Mouse (Mus musculus) midbrain, embryonic 13.5 days (tissue): ENCODE results near the gene E330017A01Rik. TPM values are rescaled to one million over a fixed set of nuclear protein-coding genes. Genes with fewer than 3 reads are reported as not detected.
"Not testable (repeated sequence)": the region's sequence is repeated elsewhere in the genome, so short reads cannot be mapped to it uniquely, and the experiment has no call there.

Experiments used
- ATAC-seq: fragments of 200-750 bp; cut with Nextera tagmentation; 2 replicates; pipeline ENCODE4 v1.8.0; 2017; ENCODE audit warnings: mild to moderate bottlenecking, moderate TSS enrichment, moderate library complexity
- H3K27ac ChIP-seq: fragments of 300-500 bp; sonication (generic); 2 replicates; pipeline ENCODE4 v1.5.1; 2015; ENCODE audit warnings: inconsistent platforms, mild to moderate bottlenecking, moderate library complexity
- H3K27me3 ChIP-seq: fragments of 300-500 bp; sonication (generic); 2 replicates; pipeline ENCODE4 v1.6.1; 2015; ENCODE audit warnings: mild to moderate bottlenecking, inconsistent platforms
- H3K36me3 ChIP-seq: fragments of 300-500 bp; sonication (generic); 2 replicates; pipeline ENCODE4 v1.6.1; 2015; ENCODE audit warnings: mild to moderate bottlenecking, inconsistent platforms
- H3K4me1 ChIP-seq: fragments of 300-500 bp; sonication (generic); replicated peaks from 2 replicates; pipeline ENCODE4 v1.6.1; 2015; ENCODE audit warnings: inconsistent platforms
- H3K4me2 ChIP-seq: fragments of 300-500 bp; sonication (generic); replicated peaks from 2 replicates; pipeline ENCODE4 v1.6.1; 2015; ENCODE audit warnings: moderate library complexity, mild to moderate bottlenecking, inconsistent platforms
- H3K4me3 ChIP-seq: fragments of 300-500 bp; sonication (generic); replicated peaks from 2 replicates; pipeline ENCODE4 v1.5.1; 2015; ENCODE audit warnings: mild to moderate bottlenecking, inconsistent platforms
- H3K9ac ChIP-seq: fragments of 300-500 bp; sonication (generic); replicated peaks from 2 replicates; pipeline ENCODE4 v1.6.1; 2015; ENCODE audit warnings: mild to moderate bottlenecking, inconsistent platforms
- H3K9me3 ChIP-seq: fragments of 300-500 bp; sonication (generic); 2 replicates; pipeline ENCODE4 v1.6.1; 2016; ENCODE audit warnings: mild to moderate bottlenecking, inconsistent platforms
- WGBS: fragments of 180-500 bp; shearing (Covaris S2); methylation state at CpG from one replicate; pipeline ENCODE4 v1.1.7; 2015; 5-methylcytosine and 5-hydroxymethylcytosine counted together
- polyA plus RNA-seq: library from polyadenylated mRNA; unstranded; fragments of >200 nt; fragmentation: Nextera tagmentation; extraction: Ambion mirVana; gene quantifications from 2 replicates; pipeline ENCODE4 v1.2.1, GENCODE M21; 2015

The E330017A01Rik gene
- polyA plus RNA-seq, 1 experiment from 2014 or later = not detected

- 92% methylated on average over 13 of the region's 13 CpGs for WGBS
- Histone ChIP-seq H3K4me2 (no peak overlapping the region), H3K9me3 (no peaks in the 10 kb centered on the region), H3K27me3 (no peaks in the 10 kb centered on the region; the same call in 1 of the 2 replicates), H3K27ac (no peak overlapping the region), H3K4me1 (peaks cover 9% of the 10 kb centered on the region), H3K36me3 (peaks cover 32% of the 10 kb centered on the region), H3K4me3 (no peak overlapping the region), H3K9ac (no peak overlapping the region)
- ATAC-seq = no peak
These were observed 33.9 kb upstream of the E330017A01Rik start for GRCm38 (mm10) chr16:58672396-58672795.

GRCm38 (mm10) chr16:58671212-58671985 lies 32.9 kb upstream of the E330017A01Rik start:
- ATAC-seq = no peak
- WGBS = 72% methylated on average over 8 of the region's 8 CpGs
- Histone ChIP-seq H3K4me2 (peak overlapping the region; percentile 86), H3K27me3 (no peaks in the 10 kb centered on the region; the same call in 1 of the 2 replicates), H3K4me3 (peak overlapping the region; percentile 88), H3K27ac (no peak overlapping the region), H3K36me3 (peaks cover 29% of the 10 kb centered on the region), H3K9ac (no peak overlapping the region), H3K4me1 (peaks cover 9% of the 10 kb centered on the region), H3K9me3 (no peaks in the 10 kb centered on the region)

- Histone ChIP-seq H3K9ac (peak overlapping the region; percentile 86), H3K4me2 (peak overlapping the region; percentile 86), H3K4me3 (peak overlapping the region; percentile 88), H3K27ac (peak overlapping the region; percentile 81), H3K4me1 (peaks cover 9% of the 10 kb centered on the region), H3K27me3 (no peaks in the 10 kb centered on the region; the same call in 1 of the 2 replicates), H3K36me3 (peaks cover 26% of the 10 kb centered on the region), H3K9me3 (no peaks in the 10 kb centered on the region)
- under 1% methylated on average over 24 of the region's 25 CpGs for WGBS
- no peak for ATAC-seq
These were observed 32.1 kb upstream of the E330017A01Rik start for GRCm38 (mm10) chr16:58670643-58671042.

- Histone ChIP-seq H3K27me3 (no peaks in the 10 kb centered on the region; the same call in 1 of the 2 replicates), H3K9me3 (no peaks in the 10 kb centered on the region), H3K27ac (peak within 1 kb of the TSS; percentile 81), H3K36me3 (peaks cover 22% of the 10 kb centered on the region), H3K4me2 (peak within 1 kb of the TSS; percentile 86), H3K9ac (peak within 1 kb of the TSS; percentile 86), H3K4me3 (peak within 1 kb of the TSS; percentile 88), H3K4me1 (peaks cover 9% of the 10 kb centered on the region)
- under 1% methylated on average over 48 of the region's 51 CpGs for WGBS
- peak; percentile 100 for ATAC-seq
These were observed 31.5 kb upstream of the E330017A01Rik start, which contains the start of gene Cpox for GRCm38 (mm10) chr16:58669917-58670630. Cpox (plus strand) TSS chr16:58670292.

DNA sequence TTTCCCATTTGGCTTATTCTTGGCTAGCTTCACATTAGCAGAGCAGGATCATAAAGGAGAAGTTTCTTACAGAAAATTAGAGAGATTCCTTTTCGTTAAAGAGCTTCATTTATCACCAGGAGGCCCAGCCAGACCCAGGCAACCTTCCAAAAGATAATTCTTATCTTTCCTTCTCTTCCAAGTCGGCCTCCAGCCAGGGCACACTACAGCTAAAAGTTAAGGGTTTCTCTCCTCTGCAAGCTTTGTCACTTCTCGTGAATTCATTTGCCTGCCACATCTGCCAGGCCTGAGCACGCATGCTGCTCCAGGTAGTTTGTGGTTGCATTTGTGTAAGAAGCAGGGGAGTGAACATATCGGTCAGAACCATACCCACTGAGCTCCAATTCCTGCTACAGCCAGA lies 30.7 kb upstream of the E330017A01Rik start:
- Histone ChIP-seq H3K9ac (no peak overlapping the region), H3K27me3 (no peaks in the 10 kb centered on the region; the same call in 1 of the 2 replicates), H3K4me2 (no peak overlapping the region), H3K4me3 (peak overlapping the region; percentile 88; the same call in 1 of the 2 replicates), H3K4me1 (peaks cover 9% of the 10 kb centered on the region), H3K9me3 (no peaks in the 10 kb centered on the region), H3K36me3 (peaks cover 14% of the 10 kb centered on the region), H3K27ac (no peak overlapping the region)
- WGBS = 65% methylated on average over 5 of the region's 5 CpGs
- ATAC-seq = no peak

DNA sequence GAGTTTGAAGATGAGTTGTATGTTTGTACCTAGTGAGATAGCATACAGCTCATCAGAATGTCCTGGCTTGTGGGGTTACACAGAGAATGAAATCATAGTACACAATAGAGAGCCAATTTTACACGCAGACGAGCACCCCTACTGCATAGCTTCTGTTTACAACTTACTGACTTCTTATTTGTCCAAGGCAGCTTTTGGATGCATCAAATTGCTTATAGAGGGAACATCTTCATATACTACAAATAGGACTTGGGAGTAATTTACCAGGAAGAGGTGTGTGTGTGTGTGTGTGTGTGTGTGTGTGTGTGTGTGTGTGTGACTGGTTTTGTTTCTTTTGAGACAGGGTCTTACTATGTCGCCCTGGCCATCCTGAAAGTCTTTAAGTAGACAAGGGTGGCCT lies 30.0 kb upstream of the E330017A01Rik start:
- no peak overlapping the region for H3K27ac ChIP-seq
- no peaks in the 10 kb centered on the region; the same call in 1 of the 2 replicates for H3K27me3 ChIP-seq
- H3K36me3 ChIP-seq = peaks cover 7% of the 10 kb centered on the region; the same call in 1 of the 2 replicates
- no peak overlapping the region for H3K4me2 ChIP-seq
- WGBS = 86% methylated on average over 3 of the region's 3 CpGs
- no peaks in the 10 kb centered on the region for H3K9me3 ChIP-seq
- ATAC-seq = no peak
- peaks cover 9% of the 10 kb centered on the region for H3K4me1 ChIP-seq
- no peak overlapping the region for H3K9ac ChIP-seq
- no peak overlapping the region for H3K4me3 ChIP-seq

- ATAC-seq, H3K36me3 ChIP-seq, H3K27ac ChIP-seq, H3K4me1 ChIP-seq, H3K9ac ChIP-seq, H3K9me3 ChIP-seq, H3K4me2 ChIP-seq, H3K27me3 ChIP-seq, H3K4me3 ChIP-seq: not testable (repeated sequence)
- WGBS = 87% methylated on average over 3 of the region's 3 CpGs
These were observed 28.1 kb upstream of the E330017A01Rik start for GRCm38 (mm10) chr16:58666681-58667080.

DNA sequence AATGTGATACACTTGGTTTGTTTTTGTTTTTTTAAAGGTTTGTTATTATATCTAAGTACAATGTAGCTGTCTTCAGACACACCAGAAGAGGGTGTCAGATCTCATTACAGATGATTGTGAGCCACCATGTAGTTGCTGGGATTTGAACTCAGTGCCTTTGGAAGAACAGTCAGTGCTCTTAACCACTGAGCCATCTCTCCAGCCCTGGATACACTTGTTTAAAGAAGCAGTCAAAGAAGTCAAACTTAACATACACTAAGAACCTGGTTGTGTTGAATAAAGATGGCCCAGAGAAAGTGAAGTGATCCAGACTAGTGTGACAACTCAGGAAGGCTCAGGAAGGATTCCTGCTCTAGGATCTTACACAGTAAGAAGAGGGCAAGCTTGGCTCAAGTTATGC lies 26.6 kb upstream of the E330017A01Rik start:
- H3K9me3 ChIP-seq, ATAC-seq, H3K4me3 ChIP-seq, H3K36me3 ChIP-seq, H3K4me2 ChIP-seq, H3K9ac ChIP-seq, H3K27ac ChIP-seq, H3K4me1 ChIP-seq, H3K27me3 ChIP-seq: not testable (repeated sequence)

DNA sequence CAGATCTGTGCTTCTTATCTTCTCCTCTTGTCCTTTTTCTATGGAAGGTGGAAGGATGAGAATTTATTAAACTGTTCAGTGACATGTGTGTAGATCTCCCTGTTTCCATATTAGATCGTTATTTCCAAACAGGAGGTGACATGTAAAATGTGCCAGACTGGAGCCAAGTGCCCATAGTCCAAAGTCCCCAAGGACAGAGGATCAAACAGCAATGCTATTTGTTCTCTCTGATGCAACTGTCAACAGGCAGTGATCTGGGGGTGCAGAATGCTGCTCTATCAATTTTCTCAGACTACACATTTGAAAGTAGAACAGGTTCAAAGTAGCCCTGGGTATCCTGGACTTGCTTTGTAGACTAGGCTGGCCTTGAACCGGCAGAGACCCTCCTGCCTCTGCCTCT lies 25.3 kb upstream of the E330017A01Rik start:
- Histone ChIP-seq H3K9ac (no peak overlapping the region), H3K9me3 (no peaks in the 10 kb centered on the region), H3K27me3 (no peaks in the 10 kb centered on the region; the same call in 1 of the 2 replicates), H3K36me3 (no peaks in the 10 kb centered on the region), H3K4me1 (no peaks in the 10 kb centered on the region), H3K4me2 (no peak overlapping the region), H3K4me3 (no peak overlapping the region), H3K27ac (no peak overlapping the region)
- WGBS = 97% methylated on average over 2 of the region's 2 CpGs
- ATAC-seq = no peak

- Histone ChIP-seq H3K36me3 (no peaks in the 10 kb centered on the region), H3K4me3 (no peak overlapping the region), H3K27me3 (no peaks in the 10 kb centered on the region), H3K27ac (no peak overlapping the region), H3K9me3 (no peaks in the 10 kb centered on the region), H3K9ac (no peak overlapping the region), H3K4me1 (no peaks in the 10 kb centered on the region), H3K4me2 (no peak overlapping the region)
- ATAC-seq = peak; percentile 63
- 78% methylated on average over 5 of the region's 5 CpGs for WGBS
These were observed 24.5 kb upstream of the E330017A01Rik start for GRCm38 (mm10) chr16:58663021-58663420.

GRCm38 (mm10) chr16:58662287-58662791 lies 23.8 kb upstream of the E330017A01Rik start:
- H3K4me2 ChIP-seq = no peak overlapping the region
- no peaks in the 10 kb centered on the region for H3K36me3 ChIP-seq
- H3K9ac ChIP-seq = no peak overlapping the region
- H3K27ac ChIP-seq = no peak overlapping the region
- H3K4me1 ChIP-seq = no peaks in the 10 kb centered on the region
- no peak overlapping the region for H3K4me3 ChIP-seq
- no peaks in the 10 kb centered on the region for H3K9me3 ChIP-seq
- no peak for ATAC-seq
- no peaks in the 10 kb centered on the region for H3K27me3 ChIP-seq

- no peaks in the 10 kb centered on the region for H3K36me3 ChIP-seq
- H3K27ac ChIP-seq = no peak overlapping the region
- H3K4me3 ChIP-seq = no peak overlapping the region
- H3K9ac ChIP-seq = no peak overlapping the region
- no peaks in the 10 kb centered on the region for H3K27me3 ChIP-seq
- no peaks in the 10 kb centered on the region for H3K4me1 ChIP-seq
- 87% methylated on average over 5 of the region's 5 CpGs for WGBS
- no peak overlapping the region for H3K4me2 ChIP-seq
- ATAC-seq = no peak
- no peaks in the 10 kb centered on the region for H3K9me3 ChIP-seq
These were observed 23.3 kb upstream of the E330017A01Rik start for GRCm38 (mm10) chr16:58661826-58662225.
